Mouse (Mus musculus) thymus, postnatal 4 days (tissue): ENCODE measurements around the gene Rdh1.
A peak's percentile ranks its signal among the peaks of the same experiment; 100 is the strongest.

Experiments
- DNase-seq: peaks from one replicate; pipeline ENCODE4 v3.0.0; 2021

Rdh1 gene

GRCm38 (mm10) chr10:127759181-127760110 is at the start of gene Rdh1, which contains the start of gene Rdh16f1:
Gene Rdh1, plus strand, starts transcription at chr10:127759721.
Gene Rdh16f1, plus strand, starts transcription at chr10:127759787.
- DNase-seq: no peak

DNA sequence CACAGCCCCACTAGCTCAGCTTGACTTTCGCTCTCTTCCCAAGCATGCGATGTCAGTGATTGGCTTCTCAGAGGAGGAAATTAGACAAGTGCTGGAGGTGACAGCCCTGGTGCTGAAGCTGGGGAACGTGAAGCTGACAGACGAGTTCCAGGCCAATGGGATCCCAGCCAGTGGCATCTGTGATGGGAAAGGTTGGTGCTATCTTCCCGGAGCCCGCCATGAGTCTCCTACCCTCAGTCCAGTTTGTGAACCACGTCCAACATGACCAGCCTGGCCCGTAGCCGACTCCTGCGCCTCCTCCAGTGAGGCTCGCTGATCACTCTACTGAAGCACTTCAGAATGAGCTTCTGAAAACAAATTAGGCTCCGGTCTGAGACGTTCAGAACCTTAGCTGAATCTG is 49.2 kb upstream of the Rdh1 start:
- DNase-seq: no peak

DNA sequence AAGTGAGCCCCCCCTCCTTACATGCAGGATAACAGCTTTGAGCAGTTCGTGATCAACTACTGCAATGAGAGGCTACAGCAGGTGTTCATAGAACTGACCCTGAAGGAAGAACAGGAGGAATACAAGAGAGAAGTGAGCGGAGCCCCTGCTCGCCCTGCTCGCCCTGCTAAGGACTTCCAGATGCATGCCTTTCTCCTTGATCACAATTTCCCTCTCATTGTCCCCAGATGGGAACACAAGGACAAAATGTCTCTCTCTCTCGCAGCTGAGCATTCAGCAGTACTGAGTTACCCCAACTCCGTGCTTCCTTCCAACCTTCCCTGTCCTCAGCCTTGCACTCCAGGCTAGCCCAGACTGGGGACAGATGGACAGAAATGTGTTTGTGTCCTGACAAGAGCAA is 46.8 kb upstream of the Rdh1 start:
- DNase-seq: no peak

DNA sequence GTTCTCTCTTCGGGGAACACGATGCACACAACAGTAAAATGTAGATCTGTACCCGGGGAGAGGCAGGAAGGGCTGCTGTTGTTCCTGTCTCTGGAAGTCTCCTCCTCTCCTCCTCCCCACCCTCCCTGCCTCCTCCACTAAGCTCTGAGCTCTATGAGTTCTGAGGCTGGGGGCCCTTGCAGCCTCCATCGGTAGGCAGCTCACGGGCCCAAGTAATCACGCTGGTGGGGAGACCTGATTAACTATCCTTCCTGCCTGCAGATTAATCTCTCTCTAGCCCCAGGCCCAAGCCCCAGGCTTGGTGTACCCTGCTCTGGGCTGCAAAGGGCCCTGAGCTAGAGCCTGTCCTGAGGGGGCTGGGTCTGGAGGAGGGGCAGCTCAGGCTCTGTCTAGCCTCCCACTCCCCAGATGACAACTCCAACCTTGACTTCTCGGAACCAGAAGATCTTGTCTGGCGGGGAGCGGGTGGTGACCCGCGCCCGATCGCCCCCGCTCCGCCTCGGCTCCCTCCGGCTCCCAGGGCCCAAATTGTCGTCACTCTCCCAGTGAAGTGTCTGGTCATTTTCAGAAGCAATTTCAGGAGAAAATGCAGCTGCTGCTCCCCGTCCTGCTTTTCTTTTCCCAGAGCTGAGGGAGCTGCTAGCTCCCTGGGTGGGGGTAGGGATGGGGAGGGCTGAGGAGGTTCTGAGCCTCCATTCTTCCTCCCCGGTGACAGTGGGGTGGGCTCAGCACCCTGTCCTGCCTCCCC is 37.7 kb upstream of the Rdh1 start:
- DNase-seq: no peak

GRCm38 (mm10) chr10:127724178-127724577 is 35.3 kb upstream of the Rdh1 start, which contains the start of gene Tac2:
Gene Tac2, plus strand, starts transcription at chr10:127724478.
- no peak for DNase-seq

GRCm38 (mm10) chr10:127725136-127725535 is 34.4 kb upstream of the Rdh1 start:
- no peak for DNase-seq

DNA sequence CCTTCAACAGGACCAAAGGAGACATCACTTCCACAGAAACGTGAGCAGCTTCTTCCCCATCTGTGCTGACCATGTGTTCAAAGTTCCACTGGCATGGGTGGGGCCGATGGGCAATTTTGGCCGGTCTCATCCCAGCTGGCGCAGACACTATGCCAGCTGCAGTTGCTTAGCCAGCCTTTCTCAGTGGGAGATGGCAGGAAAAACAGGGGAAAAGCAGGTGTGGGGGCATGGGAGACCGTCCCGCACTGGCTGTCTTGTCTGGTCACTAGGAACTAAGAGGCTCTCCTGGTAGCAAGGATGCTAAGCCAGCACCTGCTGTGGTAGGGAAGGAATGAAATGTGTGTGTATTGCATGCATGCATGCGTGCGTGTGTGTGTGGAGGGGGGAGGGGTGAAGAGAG is 31.1 kb upstream of the Rdh1 start:
- no peak for DNase-seq

GRCm38 (mm10) chr10:127730285-127730932 is 29.1 kb upstream of the Rdh1 start:
- no peak for DNase-seq

DNA sequence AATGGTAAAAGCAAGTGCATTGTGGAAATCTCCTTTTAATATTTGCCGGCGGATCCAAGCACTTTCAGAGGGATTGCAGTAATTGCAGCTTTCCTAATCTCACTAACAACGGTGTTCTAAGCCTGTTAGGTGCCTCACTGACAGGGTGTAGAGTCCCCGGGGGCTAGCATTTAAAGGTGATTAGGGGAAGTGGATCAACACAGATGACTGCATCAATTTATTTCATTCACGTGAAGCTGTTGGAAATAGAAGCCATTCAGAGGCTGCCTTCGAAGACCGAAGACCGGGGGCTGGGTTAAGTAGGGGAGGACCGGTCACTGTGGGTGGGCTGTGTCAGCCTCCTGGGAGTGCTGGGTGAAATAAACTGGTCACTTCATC is 28.6 kb upstream of the Rdh1 start:
- no peak for DNase-seq

GRCm38 (mm10) chr10:127731397-127731796 is 28.1 kb upstream of the Rdh1 start:
- DNase-seq: no peak

DNA sequence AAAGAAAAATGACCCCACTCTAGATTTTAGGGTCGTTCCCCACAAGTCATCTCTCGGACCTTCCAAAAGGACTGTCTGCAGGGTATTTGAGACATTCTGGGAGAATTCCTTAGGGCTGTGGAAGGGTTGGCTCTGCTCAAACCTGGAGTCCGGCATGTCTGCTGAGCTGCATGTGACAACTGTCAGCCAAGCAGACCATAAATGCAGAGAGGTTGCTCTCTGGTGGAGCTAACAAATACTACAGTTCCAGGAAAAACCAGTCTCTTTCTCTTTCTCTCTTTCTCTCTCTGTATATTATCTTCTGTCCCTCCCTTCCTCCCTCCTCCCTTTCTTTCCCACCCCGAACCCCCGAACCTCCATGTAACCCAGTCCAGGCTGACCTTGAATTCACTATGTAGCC is 25.1 kb upstream of the Rdh1 start:
- DNase-seq: no peak

- DNase-seq: no peak
Measured at GRCm38 (mm10) chr10:127736266-127736665, 23.3 kb upstream of the Rdh1 start.

DNA sequence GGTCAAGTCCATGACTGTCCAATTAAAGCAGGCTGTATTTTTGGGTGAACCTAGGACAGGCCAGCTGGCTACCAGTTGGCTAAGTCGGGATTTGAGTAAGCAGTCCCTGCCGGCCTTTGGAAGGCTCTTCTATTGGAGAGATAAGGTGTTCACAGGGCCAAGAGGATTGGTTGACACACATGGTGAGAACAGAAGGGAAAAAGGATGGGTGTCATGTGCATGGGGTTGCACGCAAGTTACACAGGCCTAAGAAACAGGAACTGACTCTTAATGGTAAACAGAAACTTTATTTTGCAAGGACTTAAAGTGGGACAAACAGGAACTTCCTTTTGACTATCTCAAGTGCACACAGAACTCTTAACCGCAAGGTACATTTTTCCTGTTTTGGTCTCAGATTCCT is 22.6 kb upstream of the Rdh1 start:
- no peak for DNase-seq

- no peak for DNase-seq
Measured at GRCm38 (mm10) chr10:127737552-127737951, 22.0 kb upstream of the Rdh1 start.

- DNase-seq: peak; percentile 72
Measured at GRCm38 (mm10) chr10:127738151-127738882, 21.2 kb upstream of the Rdh1 start.

DNA sequence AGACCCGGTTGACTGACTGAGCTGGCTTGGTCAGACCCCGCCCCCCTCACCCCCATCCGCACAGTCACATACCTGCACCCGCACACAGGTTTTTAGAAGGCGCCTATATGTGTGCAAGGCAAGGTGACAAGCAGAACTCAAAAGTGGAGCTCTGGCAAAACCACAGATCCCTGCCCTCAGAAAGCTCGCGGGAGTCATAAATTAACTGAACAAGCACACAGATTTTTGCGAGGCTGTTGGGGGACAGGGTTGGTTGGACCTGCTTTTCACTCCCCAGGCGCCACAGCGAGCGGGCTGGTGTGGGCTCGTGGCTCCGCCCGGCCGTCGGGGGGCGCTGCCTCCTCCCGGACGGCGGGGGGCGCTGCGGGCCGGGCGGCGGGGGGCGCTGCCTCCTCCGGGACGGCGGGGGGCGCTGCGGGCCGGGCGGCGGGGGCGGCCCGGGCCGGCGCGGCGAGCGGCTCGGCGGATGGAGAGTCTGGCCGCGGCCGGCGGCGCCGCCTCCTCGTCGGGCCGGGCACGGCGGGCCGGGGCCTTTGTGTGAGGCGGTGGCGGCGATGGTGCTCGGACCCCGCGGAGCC is 20.3 kb upstream of the Rdh1 start, which contains the start of gene Zbtb39:
TSS of gene Zbtb39 (plus strand) at position 456 of the 578 bp plus-strand sequence.
- DNase-seq: peak; percentile 91

DNA sequence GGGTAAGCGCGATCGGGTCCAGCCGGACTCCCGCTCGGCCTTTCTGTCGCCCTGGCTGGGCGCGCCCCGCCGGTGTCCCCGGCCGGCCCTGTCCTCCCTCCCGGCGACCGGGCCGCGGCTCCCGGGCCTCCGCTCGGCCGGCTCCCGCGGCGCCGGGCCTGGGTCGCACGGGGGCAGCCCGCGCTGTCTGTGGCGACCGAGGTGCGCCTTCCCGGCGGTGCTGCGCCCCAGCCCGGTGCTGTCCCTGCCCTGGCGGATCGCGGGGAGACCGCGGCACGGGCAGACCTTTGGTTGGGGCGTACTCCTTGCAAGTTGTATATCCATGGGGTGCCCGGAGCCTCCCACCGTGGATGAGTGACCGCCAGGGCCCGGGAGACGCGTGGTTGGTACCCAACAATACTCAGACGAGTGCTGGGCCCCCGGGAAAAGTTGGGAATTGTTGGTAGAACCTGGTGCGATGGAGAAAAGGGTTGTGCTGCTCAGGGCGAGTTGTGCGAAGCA is 19.8 kb upstream of the Rdh1 start:
- DNase-seq: peak; percentile 70

DNA sequence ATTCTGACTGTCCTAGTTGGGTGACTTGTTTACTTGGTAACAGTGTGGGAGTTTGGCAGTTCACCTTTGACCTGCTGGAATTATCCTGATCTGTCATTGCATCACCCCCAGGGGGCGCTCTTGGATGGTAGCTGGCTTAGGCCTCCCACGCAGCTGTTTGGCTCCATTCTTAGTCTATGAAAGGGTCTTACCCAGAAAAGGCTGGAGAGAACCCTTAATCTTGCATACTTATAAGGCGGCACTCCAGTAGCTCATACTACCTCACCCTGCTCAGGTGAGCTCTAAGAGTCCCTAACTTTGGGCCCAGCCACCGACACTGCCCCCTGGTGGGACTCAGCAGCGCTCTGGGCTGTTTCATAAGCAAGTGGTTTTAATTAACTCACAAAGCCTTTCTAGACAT is 14.9 kb upstream of the Rdh1 start:
- peak; percentile 78 for DNase-seq

- DNase-seq: no peak
Measured at GRCm38 (mm10) chr10:127745886-127746285, 13.6 kb upstream of the Rdh1 start.

DNA sequence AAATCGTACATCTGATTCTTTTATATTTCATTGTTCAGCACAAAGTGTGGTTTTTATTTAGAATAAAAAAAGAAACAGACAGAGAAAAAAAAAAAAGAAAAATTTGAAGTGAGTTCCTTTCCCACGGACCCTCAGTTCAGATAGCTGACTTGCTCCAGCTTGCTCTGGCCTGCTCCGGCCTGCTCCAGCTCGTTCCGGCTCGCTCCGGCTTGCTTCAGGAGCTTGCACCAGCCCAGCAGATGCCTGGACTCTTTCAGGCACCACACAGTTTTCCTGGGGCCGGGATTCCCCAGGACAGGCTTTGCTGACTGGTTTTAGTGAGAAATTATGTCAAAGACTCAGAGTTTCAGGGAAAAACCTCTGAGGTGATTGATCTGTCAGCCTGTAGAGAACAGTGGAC is 12.3 kb upstream of the Rdh1 start:
- no peak for DNase-seq

GRCm38 (mm10) chr10:127748847-127749612 is 10.5 kb upstream of the Rdh1 start:
- no peak for DNase-seq
